Mouse (Mus musculus) lung, embryonic 16.5 days (tissue): ENCODE measurements around the gene Dlgap3. TPM values are rescaled to one million over a fixed set of nuclear protein-coding genes. Genes with fewer than 3 reads are reported as not detected.

Source experiments
- ATAC-seq: fragments of 200-750 bp; cut with Nextera tagmentation; 2 replicates; pipeline ENCODE4 v1.8.0; 2017; ENCODE audit warnings: low read depth, mild to moderate bottlenecking, moderate library complexity
- H3K27ac ChIP-seq: fragments of 300-500 bp; sonication (generic); 2 replicates; pipeline ENCODE4 v1.5.1; 2014; ENCODE audit warnings: mild to moderate bottlenecking, control low read depth, low read length
- H3K27me3 ChIP-seq: fragments of 300-500 bp; sonication (generic); 2 replicates; pipeline ENCODE4 v1.6.1; 2014; ENCODE audit warnings: low read depth, low read length, mixed read lengths; ENCODE audit not compliant: control insufficient read depth, insufficient read depth
- H3K36me3 ChIP-seq: fragments of 300-500 bp; sonication (generic); 2 replicates; pipeline ENCODE4 v1.6.1; 2014; ENCODE audit warnings: low read length; ENCODE audit not compliant: control insufficient read depth, insufficient read depth
- H3K4me1 ChIP-seq: fragments of 300-500 bp; sonication (generic); replicated peaks from 2 replicates; pipeline ENCODE4 v1.6.1; 2014; ENCODE audit warnings: low read length, mixed read lengths; ENCODE audit not compliant: control insufficient read depth, insufficient read depth
- H3K4me2 ChIP-seq: fragments of 300-500 bp; sonication (generic); 2 replicates; pipeline ENCODE4 v1.6.1; 2014; ENCODE audit warnings: low read depth, low read length, control low read depth
- H3K4me3 ChIP-seq: fragments of 300-500 bp; sonication (generic); 2 replicates; pipeline ENCODE4 v1.5.1; 2014; ENCODE audit warnings: mild to moderate bottlenecking, low read length, control low read depth
- H3K9ac ChIP-seq: fragments of 300-500 bp; sonication (generic); 2 replicates; pipeline ENCODE4 v1.6.1; 2014; ENCODE audit warnings: low read length, control low read depth
- H3K9me3 ChIP-seq: fragments of 300-500 bp; sonication (generic); 2 replicates; pipeline ENCODE4 v1.6.1; 2016; ENCODE audit warnings: low read length; ENCODE audit not compliant: control insufficient read depth
- WGBS: fragments of 180-500 bp; shearing (Covaris S2); extraction: QIAGEN DNeasy Blood & Tissue Kit; methylation state at CpG from one replicate; pipeline ENCODE4 v1.1.7; 2014; 5-methylcytosine and 5-hydroxymethylcytosine counted together
- polyA plus RNA-seq: library from polyadenylated mRNA; unstranded; fragments of >200 nt; fragmentation: Nextera tagmentation; extraction: Ambion mirVana; gene quantifications from 2 replicates; pipeline ENCODE4 v1.2.1, GENCODE M21; 2015

The Dlgap3 gene
- polyA plus RNA-seq, 1 experiment from 2014 or later, result 0.38 TPM

DNA sequence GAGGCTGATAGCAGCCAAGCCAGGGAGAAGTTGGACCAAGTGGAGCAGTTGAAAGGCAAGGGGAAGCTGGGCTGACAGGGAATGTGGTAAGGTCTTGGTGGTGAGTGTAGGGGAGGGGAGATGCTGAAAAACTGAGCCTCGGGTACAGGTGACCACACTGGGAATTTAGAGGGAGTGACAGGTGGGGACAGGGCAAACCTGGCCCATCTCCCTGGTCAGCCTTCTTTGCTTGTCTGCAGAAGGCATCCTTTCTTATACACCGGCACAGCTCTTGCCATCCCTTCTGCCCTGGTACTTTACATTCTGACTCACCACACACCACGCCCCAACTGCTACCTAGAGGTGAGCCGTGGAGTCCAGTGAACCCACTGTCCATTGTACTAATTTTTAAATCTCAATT, 54.8 kb downstream of the Dlgap3 start:
- WGBS, result 57% methylated on average over 4 of the region's 4 CpGs

GRCm38 (mm10) chr4:127224444-127225100, 55.6 kb downstream of the Dlgap3 start:
- no peaks in the 10 kb centered on the region for H3K4me1 ChIP-seq
- H3K27ac ChIP-seq, result no peak overlapping the region
- no peak overlapping the region for H3K4me2 ChIP-seq
- ATAC-seq, result no peak
- H3K4me3 ChIP-seq, result no peak overlapping the region
- peaks cover 35% of the 10 kb centered on the region for H3K27me3 ChIP-seq
- no peak overlapping the region for H3K9ac ChIP-seq
- no peaks in the 10 kb centered on the region for H3K36me3 ChIP-seq
- WGBS, result 25% methylated on average over 19 of the region's 19 CpGs
- no peaks in the 10 kb centered on the region for H3K9me3 ChIP-seq

More for the DNA sequence above, 54.8 kb downstream of the Dlgap3 start:
- Histone ChIP-seq H3K36me3 (no peaks in the 10 kb centered on the region), H3K27me3 (peaks cover 35% of the 10 kb centered on the region), H3K9ac (no peak overlapping the region), H3K27ac (no peak overlapping the region), H3K4me3 (no peak overlapping the region), H3K9me3 (no peaks in the 10 kb centered on the region), H3K4me2 (no peak overlapping the region), H3K4me1 (no peaks in the 10 kb centered on the region)
- ATAC-seq, result no peak

DNA sequence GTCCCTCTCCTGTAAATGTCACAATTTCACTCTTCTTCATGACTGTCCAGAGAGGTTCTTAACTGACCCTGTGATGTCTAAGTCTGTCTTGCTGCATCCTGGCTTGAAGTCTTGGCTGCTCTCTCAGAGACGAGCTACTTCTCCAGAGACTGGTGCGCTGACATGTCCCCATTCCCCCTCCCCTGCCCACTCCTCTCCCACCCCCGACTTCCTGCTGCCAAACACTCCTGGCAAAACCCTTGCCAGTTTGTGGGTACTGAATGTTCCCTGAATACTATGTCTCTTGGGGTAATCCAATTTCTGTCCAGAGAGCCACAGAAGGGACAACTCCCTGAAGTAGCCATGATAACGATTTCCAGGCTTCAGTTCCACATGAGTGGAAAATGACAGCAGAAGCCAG, 57.1 kb downstream of the Dlgap3 start:
- no peaks in the 10 kb centered on the region for H3K9me3 ChIP-seq
- H3K27ac ChIP-seq, result no peak overlapping the region
- H3K4me2 ChIP-seq, result no peak overlapping the region
- WGBS, result 43% methylated on average over 4 of the region's 4 CpGs
- no peaks in the 10 kb centered on the region for H3K36me3 ChIP-seq
- no peaks in the 10 kb centered on the region for H3K4me1 ChIP-seq
- no peak overlapping the region for H3K9ac ChIP-seq
- H3K4me3 ChIP-seq, result no peak overlapping the region
- ATAC-seq, result no peak
- peaks cover 35% of the 10 kb centered on the region for H3K27me3 ChIP-seq

GRCm38 (mm10) chr4:127227051-127227673, 58.2 kb downstream of the Dlgap3 start:
- H3K9ac ChIP-seq, result no peak overlapping the region
- WGBS, result 19% methylated on average over 17 of the region's 17 CpGs
- H3K27ac ChIP-seq, result no peak overlapping the region
- no peak overlapping the region for H3K4me2 ChIP-seq
- peaks cover 35% of the 10 kb centered on the region for H3K27me3 ChIP-seq
- no peaks in the 10 kb centered on the region for H3K4me1 ChIP-seq
- no peaks in the 10 kb centered on the region for H3K36me3 ChIP-seq
- no peaks in the 10 kb centered on the region for H3K9me3 ChIP-seq
- no peak for ATAC-seq
- no peak overlapping the region for H3K4me3 ChIP-seq

DNA sequence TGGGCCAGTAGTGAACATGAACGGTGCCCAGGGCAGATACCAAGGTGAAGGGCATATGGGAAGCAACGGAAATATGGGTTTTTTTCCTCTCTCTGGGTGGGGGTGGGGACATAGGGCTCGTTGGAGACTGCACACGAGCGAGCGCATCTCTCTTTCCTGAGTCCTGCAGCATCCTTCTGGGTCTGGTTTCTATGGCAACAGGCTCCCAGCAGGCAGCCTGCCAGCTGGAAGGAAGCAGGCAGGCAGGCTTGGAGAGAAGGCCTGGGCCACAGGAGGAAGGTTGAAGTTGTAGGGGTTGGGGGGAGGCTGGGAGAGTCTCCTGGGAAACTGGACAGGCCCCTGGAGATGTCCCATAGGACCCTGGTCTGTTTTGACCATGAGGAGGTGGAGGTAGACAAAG, 63.0 kb downstream of the Dlgap3 start:
- H3K4me3 ChIP-seq, result no peak overlapping the region
- no peak overlapping the region for H3K9ac ChIP-seq
- H3K27me3 ChIP-seq, result peaks cover 15% of the 10 kb centered on the region
- H3K4me1 ChIP-seq, result peaks cover 7% of the 10 kb centered on the region
- no peak overlapping the region for H3K27ac ChIP-seq
- 37% methylated on average over 6 of the region's 6 CpGs for WGBS
- no peaks in the 10 kb centered on the region for H3K9me3 ChIP-seq
- no peaks in the 10 kb centered on the region for H3K36me3 ChIP-seq
- no peak for ATAC-seq
- H3K4me2 ChIP-seq, result no peak overlapping the region

- no peak overlapping the region for H3K9ac ChIP-seq
- H3K4me2 ChIP-seq, result no peak overlapping the region
- no peaks in the 10 kb centered on the region for H3K36me3 ChIP-seq
- H3K4me3 ChIP-seq, result no peak overlapping the region
- no peaks in the 10 kb centered on the region for H3K9me3 ChIP-seq
- no peak for ATAC-seq
- peaks cover 11% of the 10 kb centered on the region for H3K27me3 ChIP-seq
- no peak overlapping the region for H3K27ac ChIP-seq
- 62% methylated on average over 5 of the region's 5 CpGs for WGBS
- peaks cover 7% of the 10 kb centered on the region for H3K4me1 ChIP-seq
Measured at GRCm38 (mm10) chr4:127232551-127232950, 63.5 kb downstream of the Dlgap3 start.

- Histone ChIP-seq H3K9me3 (no peaks in the 10 kb centered on the region), H3K36me3 (no peaks in the 10 kb centered on the region), H3K27me3 (peaks cover 15% of the 10 kb centered on the region), H3K9ac (no peak overlapping the region), H3K27ac (no peak overlapping the region), H3K4me1 (peaks cover 7% of the 10 kb centered on the region), H3K4me2 (no peak overlapping the region), H3K4me3 (no peak overlapping the region)
- 76% methylated on average over 34 of the region's 40 CpGs for WGBS
- ATAC-seq, result no peak
Measured at GRCm38 (mm10) chr4:127233416-127234125, 64.6 kb downstream of the Dlgap3 start.

GRCm38 (mm10) chr4:127235742-127236487, 66.9 kb downstream of the Dlgap3 start:
- H3K27ac ChIP-seq, result no peak overlapping the region
- peak; percentile 83 for ATAC-seq
- H3K9ac ChIP-seq, result peak overlapping the region; percentile 65
- no peaks in the 10 kb centered on the region for H3K9me3 ChIP-seq
- H3K4me1 ChIP-seq, result peaks cover 7% of the 10 kb centered on the region
- WGBS, result under 1% methylated on average over 67 of the region's 67 CpGs
- no peaks in the 10 kb centered on the region for H3K36me3 ChIP-seq
- peak overlapping the region; percentile 99 for H3K4me2 ChIP-seq
- H3K4me3 ChIP-seq, result peak overlapping the region; percentile 58
- H3K27me3 ChIP-seq, result peaks cover 15% of the 10 kb centered on the region

DNA sequence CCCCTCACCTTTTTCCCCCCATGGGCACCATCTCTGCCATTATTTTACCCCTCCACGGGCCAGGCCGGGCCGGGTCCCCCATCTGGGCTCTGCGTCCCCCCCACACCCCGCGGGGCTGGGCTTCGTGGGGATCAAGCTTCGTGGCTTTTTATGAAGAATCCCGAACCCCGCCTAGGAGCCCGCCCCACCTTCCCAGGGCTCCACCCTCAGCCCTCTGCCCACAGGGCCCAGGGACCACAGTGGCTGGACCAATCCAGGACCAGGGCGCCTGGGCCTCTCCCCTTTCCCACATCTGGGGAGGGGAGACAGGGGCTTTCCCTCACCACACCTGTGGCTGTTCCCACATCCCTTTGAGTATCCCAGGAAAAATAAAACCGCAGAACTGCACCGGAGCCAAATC, 67.6 kb downstream of the Dlgap3 start:
- Histone ChIP-seq H3K4me1 (peaks cover 7% of the 10 kb centered on the region), H3K27ac (no peak overlapping the region), H3K9me3 (no peaks in the 10 kb centered on the region), H3K36me3 (no peaks in the 10 kb centered on the region), H3K9ac (peak overlapping the region; percentile 65), H3K4me3 (peak overlapping the region; percentile 58), H3K27me3 (peaks cover 15% of the 10 kb centered on the region), H3K4me2 (peak overlapping the region; percentile 99)
- peak; percentile 44; the same call in 1 of the 2 replicates for ATAC-seq
- WGBS, result 4% methylated on average over 14 of the region's 14 CpGs
